Mouse (Mus musculus): Measurements from ENCODE around the gene Zfp488.

DNA sequence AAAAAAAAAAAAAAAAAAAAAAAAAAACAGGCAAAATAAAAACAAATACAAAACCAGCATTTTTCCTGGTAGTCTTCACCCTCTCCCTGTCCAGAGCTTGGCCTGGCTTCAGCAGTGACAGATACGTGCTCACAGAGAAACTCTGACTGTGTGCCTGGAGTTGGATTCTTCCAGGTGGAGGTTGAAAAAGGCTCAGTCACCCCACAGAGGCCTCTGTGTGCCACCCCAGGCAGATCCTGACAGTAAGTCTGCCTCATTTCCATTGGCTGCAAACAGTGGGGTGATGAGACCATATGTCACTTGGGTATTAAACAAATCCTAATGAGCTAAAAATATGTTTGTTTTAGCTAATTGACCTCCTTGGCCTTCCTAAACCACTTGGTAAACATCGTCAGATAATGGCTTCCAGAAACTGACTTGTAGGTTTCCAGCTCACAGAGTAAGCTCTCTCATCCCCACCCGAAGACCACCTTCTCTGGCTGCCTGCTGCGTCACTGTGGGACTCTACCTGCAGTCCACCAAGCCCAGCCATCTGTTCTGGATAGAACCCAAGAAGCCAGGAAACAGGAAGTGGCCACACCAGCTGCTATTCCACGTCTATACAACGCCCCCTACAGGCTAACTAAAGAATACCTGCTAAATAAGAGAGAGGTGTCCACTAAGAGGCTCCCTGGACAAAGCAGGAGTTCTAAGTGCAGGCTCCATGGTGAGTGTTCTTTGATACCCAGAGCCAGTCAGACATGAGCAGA is 26.2 kb downstream of the Zfp488 start:
- no peak for TF ChIP-seq CTCF (IDR thresholded peaks at IDR 0.05; ENCODE audit: low read depth, low read length)
- no peak for TF ChIP-seq POLR2A (IDR thresholded peaks at IDR 0.05; ENCODE audit: extremely low read depth, insufficient read depth, low read length)
